Mouse (Mus musculus): Measurements from ENCODE around the gene Snx9.

DNA sequence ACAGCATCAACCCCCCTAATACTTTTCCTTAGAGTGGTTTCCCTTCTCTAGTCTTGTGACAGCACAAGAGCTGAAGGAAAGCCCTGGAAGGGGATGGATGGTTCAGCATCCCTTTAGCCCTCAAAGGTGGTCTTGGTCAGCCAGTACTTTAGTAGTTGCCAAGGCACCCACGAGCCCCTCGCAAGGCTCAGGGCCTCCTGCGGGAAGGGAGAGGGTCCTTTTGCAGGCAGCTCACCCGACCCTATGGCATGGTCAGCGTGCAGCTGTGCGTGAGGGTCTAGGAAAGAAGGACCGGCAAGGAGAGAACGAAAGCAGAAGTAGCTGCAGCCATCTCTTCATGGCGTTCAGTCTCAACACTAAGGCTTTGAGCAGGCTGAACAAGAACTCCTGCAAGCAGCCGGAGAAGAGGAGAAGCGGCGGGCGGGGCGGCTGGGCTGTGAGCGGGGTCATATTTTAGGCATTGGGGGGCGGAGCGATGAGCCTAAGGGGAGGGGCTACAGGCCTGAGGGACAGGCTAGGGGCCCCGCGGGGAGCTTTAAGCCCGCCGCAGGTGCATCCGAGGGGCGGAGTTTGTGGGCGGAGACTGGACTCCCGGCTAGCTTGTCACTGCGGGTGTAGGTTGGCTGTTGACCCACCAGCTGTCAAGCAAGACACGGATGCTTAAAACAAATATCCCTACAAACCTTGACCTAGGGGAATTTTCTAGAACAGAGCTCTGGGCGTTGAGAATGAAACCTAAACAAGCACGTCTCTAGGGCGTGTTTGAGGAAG is 93.6 kb downstream of the Snx9 start:
- TF ChIP-seq CTCF (IDR thresholded peaks at IDR 0.05; ENCODE audit: borderline replicate concordance, extremely low read depth, insufficient read depth, insufficient read length) (no peak), POLR2A (IDR thresholded peaks at IDR 0.05; ENCODE audit: borderline replicate concordance, extremely low read depth, insufficient read depth, insufficient read length, poor library complexity, severe bottlenecking) (no peak)

Data from brain, embryonic 14.5 days (tissue).